Mouse (Mus musculus) lung, embryonic 15.5 days (tissue): ENCODE measurements at regions not wholly inside any gene's neighbourhood (a gene's known extent, or its start where the extent isn't known, plus 50 kb on each side); places are given as distances from the start of the nearest gene placed in this dataset.

Experiments used
- ATAC-seq: fragments of 200-750 bp; cut with Nextera tagmentation; 2 replicates; pipeline ENCODE4 v1.8.0; 2017; ENCODE audit warnings: moderate number of reproducible peaks, borderline replicate concordance; ENCODE audit not compliant: low FRiP score, low TSS enrichment; ENCODE audit errors: extremely low read depth
- H3K27ac ChIP-seq: fragments of 300-500 bp; sonication (generic); 2 replicates; pipeline ENCODE4 v1.5.1; 2015; ENCODE audit warnings: moderate library complexity, mild to moderate bottlenecking, inconsistent platforms
- H3K27me3 ChIP-seq: fragments of 300-500 bp; sonication (generic); 2 replicates; pipeline ENCODE4 v1.6.1; 2015; ENCODE audit warnings: inconsistent platforms
- H3K36me3 ChIP-seq: fragments of 300-500 bp; sonication (generic); 2 replicates; pipeline ENCODE4 v1.6.1; 2015; ENCODE audit warnings: inconsistent platforms
- H3K4me1 ChIP-seq: fragments of 300-500 bp; sonication (generic); 2 replicates; pipeline ENCODE4 v1.6.1; 2015; ENCODE audit warnings: inconsistent platforms
- H3K4me2 ChIP-seq: fragments of 300-500 bp; sonication (generic); 2 replicates; pipeline ENCODE4 v1.6.1; 2015; ENCODE audit warnings: inconsistent platforms, mild to moderate bottlenecking, moderate library complexity
- H3K4me3 ChIP-seq: fragments of 300-500 bp; sonication (generic); 2 replicates; pipeline ENCODE4 v1.5.1; 2015; ENCODE audit warnings: mild to moderate bottlenecking, inconsistent platforms
- H3K9ac ChIP-seq: fragments of 300-500 bp; sonication (generic); 2 replicates; pipeline ENCODE4 v1.6.1; 2015; ENCODE audit warnings: inconsistent platforms
- H3K9me3 ChIP-seq: fragments of 300-500 bp; sonication (generic); 2 replicates; pipeline ENCODE4 v1.6.1; 2016; ENCODE audit warnings: inconsistent platforms
- WGBS: fragments of 180-500 bp; shearing (Covaris S2); methylation state at CpG from one replicate; pipeline ENCODE4 v1.1.7; 2015; 5-methylcytosine and 5-hydroxymethylcytosine counted together

GRCm38 (mm10) chr13:52009231-52009630 lies 162.8 kb downstream of the Gadd45g start:
- no peak for ATAC-seq
- Histone ChIP-seq H3K4me3 (no peak overlapping the region), H3K9ac (no peak overlapping the region), H3K4me1 (no peaks in the 10 kb centered on the region), H3K9me3 (no peaks in the 10 kb centered on the region), H3K4me2 (no peak overlapping the region), H3K27me3 (no peaks in the 10 kb centered on the region), H3K36me3 (no peaks in the 10 kb centered on the region), H3K27ac (no peak overlapping the region)
- 92% methylated on average over 4 of the region's 4 CpGs for WGBS

GRCm38 (mm10) chr13:52009766-52010165 lies 163.3 kb downstream of the Gadd45g start:
- 84% methylated on average over 6 of the region's 6 CpGs for WGBS
- H3K4me1 ChIP-seq: 0 out of 2 replicates have a peak, but pooled peaks cover under 1% of the 10 kb centered on the region
- H3K9me3 ChIP-seq: no peaks in the 10 kb centered on the region
- H3K27ac ChIP-seq: no peak overlapping the region
- H3K4me3 ChIP-seq: no peak overlapping the region
- no peak overlapping the region for H3K4me2 ChIP-seq
- no peak overlapping the region for H3K9ac ChIP-seq
- H3K36me3 ChIP-seq: no peaks in the 10 kb centered on the region
- H3K27me3 ChIP-seq: no peaks in the 10 kb centered on the region
- no peak for ATAC-seq

GRCm38 (mm10) chr13:52011001-52011400 lies 164.5 kb downstream of the Gadd45g start:
- no peaks in the 10 kb centered on the region for H3K27me3 ChIP-seq
- no peaks in the 10 kb centered on the region for H3K9me3 ChIP-seq
- no peaks in the 10 kb centered on the region for H3K36me3 ChIP-seq
- peaks cover 11% of the 10 kb centered on the region for H3K4me1 ChIP-seq
- 66% methylated on average over 3 of the region's 3 CpGs for WGBS
- H3K27ac ChIP-seq: no peak overlapping the region
- no peak for ATAC-seq
- H3K4me2 ChIP-seq: no peak overlapping the region
- H3K9ac ChIP-seq: no peak overlapping the region
- no peak overlapping the region for H3K4me3 ChIP-seq

- Histone ChIP-seq H3K27ac (no peak overlapping the region), H3K9ac (no peak overlapping the region), H3K36me3 (no peaks in the 10 kb centered on the region), H3K4me2 (no peak overlapping the region), H3K4me3 (no peak overlapping the region), H3K27me3 (no peaks in the 10 kb centered on the region), H3K9me3 (no peaks in the 10 kb centered on the region), H3K4me1 (peaks cover 11% of the 10 kb centered on the region)
- no peak for ATAC-seq
- 26% methylated on average over 1 of the region's 1 CpGs for WGBS
Measured at GRCm38 (mm10) chr13:52013182-52013581, 166.7 kb downstream of the Gadd45g start.

GRCm38 (mm10) chr13:52013757-52014156 lies 167.3 kb downstream of the Gadd45g start:
- H3K9ac ChIP-seq: no peak overlapping the region
- 63% methylated on average over 2 of the region's 2 CpGs for WGBS
- H3K4me2 ChIP-seq: no peak overlapping the region
- no peaks in the 10 kb centered on the region for H3K9me3 ChIP-seq
- no peak overlapping the region for H3K27ac ChIP-seq
- H3K36me3 ChIP-seq: no peaks in the 10 kb centered on the region
- peaks cover 11% of the 10 kb centered on the region for H3K4me1 ChIP-seq
- no peaks in the 10 kb centered on the region for H3K27me3 ChIP-seq
- no peak for ATAC-seq
- no peak overlapping the region for H3K4me3 ChIP-seq

GRCm38 (mm10) chr13:52014566-52014965 lies 168.1 kb downstream of the Gadd45g start:
- no peak for ATAC-seq
- no peak overlapping the region for H3K4me2 ChIP-seq
- H3K27ac ChIP-seq: no peak overlapping the region
- no peaks in the 10 kb centered on the region for H3K36me3 ChIP-seq
- H3K4me1 ChIP-seq: peaks cover 11% of the 10 kb centered on the region
- WGBS: 65% methylated on average over 7 of the region's 7 CpGs
- H3K9me3 ChIP-seq: no peaks in the 10 kb centered on the region
- no peak overlapping the region for H3K4me3 ChIP-seq
- no peaks in the 10 kb centered on the region for H3K27me3 ChIP-seq
- H3K9ac ChIP-seq: no peak overlapping the region

GRCm38 (mm10) chr13:52015066-52015465 lies 168.6 kb downstream of the Gadd45g start:
- H3K27ac ChIP-seq: no peak overlapping the region
- H3K9me3 ChIP-seq: no peaks in the 10 kb centered on the region
- H3K9ac ChIP-seq: no peak overlapping the region
- no peak for ATAC-seq
- H3K4me3 ChIP-seq: no peak overlapping the region
- H3K4me2 ChIP-seq: no peak overlapping the region
- no peaks in the 10 kb centered on the region for H3K36me3 ChIP-seq
- 22% methylated on average over 4 of the region's 4 CpGs for WGBS
- peaks cover 11% of the 10 kb centered on the region for H3K4me1 ChIP-seq
- H3K27me3 ChIP-seq: no peaks in the 10 kb centered on the region

GRCm38 (mm10) chr13:52015496-52015895 lies 169.0 kb downstream of the Gadd45g start:
- Histone ChIP-seq H3K4me1 (peaks cover 13% of the 10 kb centered on the region), H3K27ac (no peak overlapping the region), H3K27me3 (no peaks in the 10 kb centered on the region), H3K9ac (no peak overlapping the region), H3K4me2 (no peak overlapping the region), H3K9me3 (no peaks in the 10 kb centered on the region), H3K4me3 (no peak overlapping the region), H3K36me3 (no peaks in the 10 kb centered on the region)
- WGBS: 29% methylated on average over 5 of the region's 5 CpGs
- ATAC-seq: no peak

GRCm38 (mm10) chr13:52017598-52018190 lies 171.2 kb downstream of the Gadd45g start:
- Histone ChIP-seq H3K27ac (no peak overlapping the region), H3K4me2 (no peak overlapping the region), H3K9ac (no peak overlapping the region), H3K27me3 (no peaks in the 10 kb centered on the region), H3K9me3 (no peaks in the 10 kb centered on the region), H3K4me1 (peaks cover 25% of the 10 kb centered on the region), H3K36me3 (no peaks in the 10 kb centered on the region), H3K4me3 (no peak overlapping the region)
- no peak for ATAC-seq
- WGBS: 63% methylated on average over 11 of the region's 11 CpGs

GRCm38 (mm10) chr13:52019647-52020046 lies 173.2 kb downstream of the Gadd45g start:
- WGBS: 79% methylated on average over 8 of the region's 8 CpGs

GRCm38 (mm10) chr13:52021150-52021549 lies 174.7 kb downstream of the Gadd45g start:
- 0 out of 2 replicates have a peak, but pooled peaks have one; percentile 24 for ATAC-seq
- Histone ChIP-seq H3K9me3 (no peaks in the 10 kb centered on the region), H3K9ac (no peak overlapping the region), H3K4me3 (no peak overlapping the region), H3K4me2 (no peak overlapping the region), H3K27me3 (no peaks in the 10 kb centered on the region), H3K36me3 (no peaks in the 10 kb centered on the region), H3K4me1 (peaks cover 37% of the 10 kb centered on the region), H3K27ac (no peak overlapping the region)
- WGBS: 23% methylated on average over 11 of the region's 11 CpGs

More at GRCm38 (mm10) chr13:52019647-52020046, 173.2 kb downstream of the Gadd45g start:
- ATAC-seq: no peak
- no peaks in the 10 kb centered on the region for H3K27me3 ChIP-seq
- H3K27ac ChIP-seq: no peak overlapping the region
- no peaks in the 10 kb centered on the region for H3K9me3 ChIP-seq
- no peaks in the 10 kb centered on the region for H3K36me3 ChIP-seq
- H3K4me3 ChIP-seq: no peak overlapping the region
- no peak overlapping the region for H3K4me2 ChIP-seq
- peaks cover 37% of the 10 kb centered on the region for H3K4me1 ChIP-seq
- no peak overlapping the region for H3K9ac ChIP-seq

GRCm38 (mm10) chr13:52021828-52022227 lies 175.3 kb downstream of the Gadd45g start:
- 55% methylated on average over 6 of the region's 6 CpGs for WGBS
- Histone ChIP-seq H3K9me3 (no peaks in the 10 kb centered on the region), H3K9ac (no peak overlapping the region), H3K4me2 (no peak overlapping the region), H3K27ac (no peak overlapping the region), H3K4me1 (peaks cover 37% of the 10 kb centered on the region), H3K27me3 (no peaks in the 10 kb centered on the region), H3K4me3 (no peak overlapping the region), H3K36me3 (no peaks in the 10 kb centered on the region)
- ATAC-seq: no peak

GRCm38 (mm10) chr13:52022529-52022928 lies 176.1 kb downstream of the Gadd45g start:
- Histone ChIP-seq H3K4me1 (peaks cover 37% of the 10 kb centered on the region), H3K27ac (no peak overlapping the region), H3K9ac (no peak overlapping the region)

More at GRCm38 (mm10) chr13:52022529-52022928, 176.1 kb downstream of the Gadd45g start:
- Histone ChIP-seq H3K4me2 (no peak overlapping the region), H3K36me3 (no peaks in the 10 kb centered on the region), H3K27me3 (no peaks in the 10 kb centered on the region), H3K4me3 (no peak overlapping the region), H3K9me3 (no peaks in the 10 kb centered on the region)
- no peak for ATAC-seq
- WGBS: 83% methylated on average over 4 of the region's 4 CpGs
